Mouse (Mus musculus): ENCODE results near the gene Ccser1.

DNA sequence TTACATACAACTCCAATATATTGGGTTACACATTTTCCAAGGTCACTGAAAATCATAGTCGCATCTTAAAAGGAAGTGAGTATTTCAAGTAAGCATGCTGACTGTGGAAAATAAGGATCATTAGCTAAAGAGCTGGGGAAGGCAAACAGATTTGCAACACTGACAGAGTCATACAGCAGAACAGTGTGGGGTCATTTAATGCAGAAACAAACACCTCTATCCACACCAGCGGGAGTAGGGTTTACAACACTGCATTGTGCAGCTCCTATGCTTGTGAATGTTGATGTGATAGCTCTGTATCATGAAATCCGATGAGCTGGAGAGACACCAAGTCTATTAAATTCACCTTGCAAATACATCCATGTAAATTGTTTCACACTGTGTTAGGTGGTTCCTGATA, 202.9 kb downstream of the Ccser1 start:
- TF ChIP-seq POLR2A (IDR thresholded peaks at IDR 0.05; ENCODE audit: insufficient read depth, low read depth, low read length), result no peak
- TF ChIP-seq CTCF (IDR thresholded peaks at IDR 0.05), result no peak

All from heart, adult 2 months (tissue).